8 mouse cellular contexts compared by ENCODE assay signal in genomic region chr11:103264427-103265005, GRCm38 (mm10). TPM values are rescaled to one million over a fixed set of nuclear protein-coding genes. Genes with fewer than 3 reads are reported as not detected.
DNase-seq lines count a peak whose midpoint lies in the region; ATAC-seq and TF ChIP-seq lines count a peak whose summit lies in the region.
"Had no signal": no experiment of that assay in that cellular context is flagged by ENCODE, and none has a peak within 500 bp of the region (broad histone marks: within the 10 kb centered on the region; RNA-seq: fewer than 3 reads in every experiment).

No protein-coding gene starts in this region.

- WGBS in spleen, adult 2 months, result 4% methylated on average over 20 of the region's 20 CpGs
- 77% methylated on average over 20 of the region's 20 CpGs for WGBS in hindbrain, embryonic 11.5 days
- 61% methylated on average over 20 of the region's 20 CpGs for WGBS in midbrain, embryonic 12.5 days
- 84% methylated on average over 20 of the region's 20 CpGs for WGBS in lung, postnatal 0 days

- H3K9ac ChIP-seq in hindbrain, embryonic 11.5 days (ENCODE audit: low read depth, low read length), result 0 out of 2 replicates have a peak overlapping the region, but pooled peaks have one; percentile 32
- 0 out of 2 replicates have a peak overlapping the region, but pooled peaks have one; percentile 37 for H3K9ac ChIP-seq in midbrain, embryonic 12.5 days (replicated peaks)
- no peak overlapping the region for H3K9ac ChIP-seq in lung, postnatal 0 days (replicated peaks; ENCODE audit: low read depth)

- H3K27ac ChIP-seq in spleen, adult 2 months (ENCODE audit: insufficient read depth, low read length), result peak overlapping the region; percentile 86
- no peak overlapping the region for H3K27ac ChIP-seq in hindbrain, embryonic 11.5 days (ENCODE audit: low read depth, low read length)
- peak overlapping the region; percentile 79 for H3K27ac ChIP-seq in midbrain, embryonic 12.5 days (replicated peaks)
- no peak overlapping the region for H3K27ac ChIP-seq in lung, postnatal 0 days (ENCODE audit: low read length)

- ATAC-seq in hindbrain, embryonic 11.5 days (ENCODE audit: low FRiP score), result no peak
- ATAC-seq in midbrain, embryonic 12.5 days (ENCODE audit: low FRiP score, low read depth), result no peak
- no peak for ATAC-seq in inflammation-experienced regulatory T-cells, adult 6 months
- no peak for ATAC-seq in lung, postnatal 0 days
- ATAC-seq: activated CD4-positive, CD25-positive, alpha-beta regulatory T cell, adult 4 months had no signal

- peak overlapping the region; percentile 62 for H3K4me3 ChIP-seq in spleen, adult 2 months (ENCODE audit: extremely low read depth, insufficient read depth, insufficient read length)
- no peak overlapping the region for H3K4me3 ChIP-seq in hindbrain, embryonic 11.5 days (ENCODE audit: low read depth, low read length)
- no peak overlapping the region; the same call in 1 of the 2 replicates for H3K4me3 ChIP-seq in midbrain, embryonic 12.5 days
- H3K4me3 ChIP-seq in lung, postnatal 0 days (ENCODE audit: low read depth, low read length), result no peak overlapping the region

- TF ChIP-seq EP300 in lung, postnatal 0 days (IDR thresholded peaks at IDR 0.05), result no peak

- no peak overlapping the region for H3K4me2 ChIP-seq in hindbrain, embryonic 11.5 days (replicated peaks; ENCODE audit: low read depth, low read length)
- H3K4me2 ChIP-seq in midbrain, embryonic 12.5 days (replicated peaks), result peak overlapping the region; percentile 76
- no peak overlapping the region for H3K4me2 ChIP-seq in lung, postnatal 0 days (replicated peaks; ENCODE audit: low read depth, low read length)

- H3K27me3 ChIP-seq in spleen, adult 2 months (ENCODE audit: control insufficient read depth, insufficient read depth, low read length), result no peaks in the 10 kb centered on the region
- H3K27me3 ChIP-seq in hindbrain, embryonic 11.5 days (ENCODE audit: control insufficient read depth, insufficient read depth, low read length), result no peaks in the 10 kb centered on the region
- H3K27me3 ChIP-seq in midbrain, embryonic 12.5 days, result no peaks in the 10 kb centered on the region
- H3K27me3 ChIP-seq in lung, postnatal 0 days (replicated peaks; ENCODE audit: insufficient read depth, low read length), result no peaks in the 10 kb centered on the region

- TF ChIP-seq CTCF in spleen, adult 2 months (IDR thresholded peaks at IDR 0.05; ENCODE audit: extremely low read depth, insufficient read depth, insufficient read length, insufficient replicate concordance), result no peak
- no peak for TF ChIP-seq CTCF in lung, postnatal 0 days (IDR thresholded peaks at IDR 0.05)

- no peak for DNase-seq in spleen, adult 2 months (ENCODE audit: low read depth in 1 of 2, low spot score in 2 of 2)
- no peak for DNase-seq in spleen, postnatal 14 days (ENCODE audit: low spot score in 2 of 2)
- no peak for DNase-seq in hindbrain, embryonic 11.5 days (ENCODE audit: low spot score)
- no peak for DNase-seq in adrenal gland, postnatal 4 days (ENCODE audit: low spot score in 2 of 2)
- no peak for DNase-seq in lung, postnatal 0 days (ENCODE audit: low spot score)

- no peak for TF ChIP-seq POLR2A in spleen, adult 2 months (IDR thresholded peaks at IDR 0.05; ENCODE audit: low read depth, low read length)

- peaks cover 28% of the 10 kb centered on the region; the same call in 1 of the 2 replicates for H3K4me1 ChIP-seq in spleen, adult 2 months (ENCODE audit: control insufficient read depth, insufficient read depth, insufficient read length)
- H3K4me1 ChIP-seq in hindbrain, embryonic 11.5 days (replicated peaks; ENCODE audit: control insufficient read depth, insufficient read depth, low read length), result peaks cover 10% of the 10 kb centered on the region; the same call in 1 of the 2 replicates
- peaks cover 51% of the 10 kb centered on the region for H3K4me1 ChIP-seq in midbrain, embryonic 12.5 days
- peaks cover 14% of the 10 kb centered on the region; the same call in 1 of the 2 replicates for H3K4me1 ChIP-seq in lung, postnatal 0 days (ENCODE audit: insufficient read depth, low read depth, low read length)

- no peaks in the 10 kb centered on the region for H3K9me3 ChIP-seq in hindbrain, embryonic 11.5 days (ENCODE audit: control insufficient read depth, low read length)
- H3K9me3 ChIP-seq in midbrain, embryonic 12.5 days, result no peaks in the 10 kb centered on the region
- no peaks in the 10 kb centered on the region for H3K9me3 ChIP-seq in lung, postnatal 0 days (ENCODE audit: low read length)

- no peaks in the 10 kb centered on the region for H3K36me3 ChIP-seq in spleen, adult 2 months (ENCODE audit: control insufficient read depth, insufficient read depth, low read length)
- H3K36me3 ChIP-seq in hindbrain, embryonic 11.5 days (ENCODE audit: control insufficient read depth, insufficient read depth, low read length), result no peaks in the 10 kb centered on the region
- H3K36me3 ChIP-seq in midbrain, embryonic 12.5 days, result no peaks in the 10 kb centered on the region
- H3K36me3 ChIP-seq in lung, postnatal 0 days (ENCODE audit: insufficient read depth, low read length), result no peaks in the 10 kb centered on the region

RNA-seq across cellular contexts. Expression of gene Map3k14, which starts 2.8 kb away (rescaled TPM):
- 49.6 and 57.7 TPM in 2 replicates for polyA plus RNA-seq in spleen, adult 2 months (2012; rRNA removed)
- 3.0 and 3.3 TPM in 2 replicates for polyA plus RNA-seq in hindbrain, embryonic 11.5 days (2014; fragmentation: Nextera tagmentation; extraction: Ambion mirVana)
- 6.0 and 7.8 TPM in 2 replicates for polyA plus RNA-seq in midbrain, embryonic 12.5 days (2016; fragmentation: Nextera tagmentation; extraction: Ambion mirVana)
- polyA plus RNA-seq in inflammation-experienced regulatory T-cells, adult 6 months (2017; shearing (Covaris generic)), result 10 to 100 TPM; 19.9 to 41.4 (median 31.4) TPM
- 1 to 10 TPM; 6.9 to 8.0 TPM for total RNA-seq in adrenal gland, postnatal 4 days (2021)
- polyA plus RNA-seq in lung, postnatal 0 days (2015; fragmentation: Nextera tagmentation; extraction: Ambion mirVana), result 2.6 and 4.0 TPM in 2 replicates

RNA-seq across cellular contexts. Expression of gene Spata32, which starts 46.3 kb away (rescaled TPM):
- not detected in 2 replicates for polyA plus RNA-seq in spleen, adult 2 months (2012; rRNA removed)
- polyA plus RNA-seq in hindbrain, embryonic 11.5 days (2014; fragmentation: Nextera tagmentation; extraction: Ambion mirVana), result not detected in 2 replicates
- 0.21 TPM in 1 of 2 replicates, not detected in the other for polyA plus RNA-seq in midbrain, embryonic 12.5 days (2016; fragmentation: Nextera tagmentation; extraction: Ambion mirVana)
- polyA plus RNA-seq in inflammation-experienced regulatory T-cells, adult 6 months (2017; shearing (Covaris generic)), result not detected
- total RNA-seq in adrenal gland, postnatal 4 days (2021), result not detected
- polyA plus RNA-seq in lung, postnatal 0 days (2015; fragmentation: Nextera tagmentation; extraction: Ambion mirVana), result not detected in 2 replicates
- polyA plus RNA-seq: activated CD4-positive, CD25-positive, alpha-beta regulatory T cell, adult 4 months had no signal

RNA-seq across cellular contexts. Expression of gene 1700023F06Rik, which starts 56.2 kb away (rescaled TPM):
- polyA plus RNA-seq in spleen, adult 2 months (2012; rRNA removed), result not detected in 2 replicates
- polyA plus RNA-seq in hindbrain, embryonic 11.5 days (2014; fragmentation: Nextera tagmentation; extraction: Ambion mirVana), result 0.25 and 0.27 TPM in 2 replicates
- not detected in 2 replicates for polyA plus RNA-seq in midbrain, embryonic 12.5 days (2016; fragmentation: Nextera tagmentation; extraction: Ambion mirVana)
- polyA plus RNA-seq in inflammation-experienced regulatory T-cells, adult 6 months (2017; shearing (Covaris generic)), result not detected
- under 1 TPM; 0.45 to 0.70 TPM for total RNA-seq in adrenal gland, postnatal 4 days (2021)
- polyA plus RNA-seq in lung, postnatal 0 days (2015; fragmentation: Nextera tagmentation; extraction: Ambion mirVana), result 0.38 and 0.44 TPM in 2 replicates
- polyA plus RNA-seq: activated CD4-positive, CD25-positive, alpha-beta regulatory T cell, adult 4 months had no signal

Comparison
In these comparisons a context has a peak if more than half of its experiments do, and no peak if none do; other contexts are left out.
1. H3K27ac ChIP-seq: peak in spleen, adult 2 months (single experiment) and midbrain, embryonic 12.5 days (single experiment); none in hindbrain, embryonic 11.5 days (single experiment) and lung, postnatal 0 days (single experiment).